Mouse (Mus musculus) left cerebral cortex, adult 2 months (tissue): Measurements from ENCODE around the gene Wdr63. TPM values are rescaled to one million over a fixed set of nuclear protein-coding genes. Genes with fewer than 3 reads are reported as not detected.

Source experiments
- DNase-seq, 2 experiments: peaks; one replicate each; pipeline ENCODE4 v3.0.0; 2021 to 2022; ENCODE audit warnings: low spot score in 2 of 2, mixed read lengths in 1 of 2; ENCODE audit errors: extremely low spot score in 1 of 2
- H3K27ac ChIP-seq: fragments of 200-600 bp; 2 replicates; pipeline ENCODE4 v1.8.1; 2022
- H3K4me3 ChIP-seq: fragments of 200-600 bp; 2 replicates; pipeline ENCODE4 v1.8.1; 2022
- CTCF ChIP-seq: fragments of 200-600 bp; IDR thresholded peaks from 2 replicates; pipeline ENCODE4 v1.8.1; 2022; ENCODE audit warnings: antibody characterized with exemption, mild to moderate bottlenecking, moderate library complexity
- intact Hi-C: fragments of 180-260 bp; cut with DNase I; formaldehyde crosslinking; loops from one replicate; pipeline ENCODE4 v1.15.1; 2025
- total RNA-seq, 2 experiments: library from RNA; stranded (reverse); gene quantifications; 2 replicates each; pipeline ENCODE4 v1.2.3; 2021

Gene Wdr63
- total RNA-seq, 2 experiments from 2014 or later = 0.21 to 0.25 TPM

DNA sequence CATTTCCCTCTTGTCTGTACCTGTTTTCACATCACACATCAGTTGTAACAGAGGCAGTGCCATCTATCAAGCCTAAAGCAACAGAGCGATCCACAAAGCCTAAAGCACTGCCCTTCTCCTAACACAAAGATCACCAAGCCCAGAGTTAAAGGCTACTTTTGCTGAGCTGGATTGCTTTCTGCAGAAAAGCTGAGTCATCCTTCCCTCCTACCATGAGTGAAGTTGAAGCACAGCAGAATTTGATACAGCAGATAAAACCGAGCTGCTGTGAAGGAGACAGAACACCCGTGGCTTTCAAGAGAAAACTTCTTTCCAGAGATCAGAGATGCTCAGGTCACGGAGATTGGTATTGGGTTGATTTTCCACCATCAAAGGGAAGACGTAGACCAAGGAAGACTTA lies 38.2 kb upstream of the Wdr63 start:
- no peak overlapping the region for H3K27ac ChIP-seq
- no peak for DNase-seq
- no peak overlapping the region for H3K4me3 ChIP-seq
- intact Hi-C loops = no loop called here
- TF ChIP-seq CTCF = no peak

DNA sequence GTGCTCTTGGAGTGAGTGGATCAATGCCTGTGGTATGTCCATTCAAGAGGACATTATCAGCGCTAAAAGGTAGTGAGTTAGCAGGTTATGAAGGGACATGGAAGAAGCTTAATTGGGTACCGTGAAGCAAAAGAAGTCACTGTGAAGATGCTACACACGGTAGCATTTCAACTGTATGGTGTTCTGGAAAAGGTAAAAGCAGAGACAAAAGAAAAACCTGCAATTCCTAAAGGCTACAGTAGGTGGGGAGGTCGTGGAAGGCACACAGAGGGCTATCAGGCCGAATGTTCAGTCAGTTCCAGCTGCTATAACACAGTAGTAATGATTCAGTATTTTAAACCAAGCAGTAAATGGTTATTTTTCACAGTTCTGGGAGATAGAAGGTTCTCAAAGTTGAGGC lies 37.6 kb upstream of the Wdr63 start:
- H3K4me3 ChIP-seq = no peak overlapping the region
- DNase-seq = no peak
- no peak overlapping the region for H3K27ac ChIP-seq
- intact Hi-C loops = no loop called here
- no peak for TF ChIP-seq CTCF

DNA sequence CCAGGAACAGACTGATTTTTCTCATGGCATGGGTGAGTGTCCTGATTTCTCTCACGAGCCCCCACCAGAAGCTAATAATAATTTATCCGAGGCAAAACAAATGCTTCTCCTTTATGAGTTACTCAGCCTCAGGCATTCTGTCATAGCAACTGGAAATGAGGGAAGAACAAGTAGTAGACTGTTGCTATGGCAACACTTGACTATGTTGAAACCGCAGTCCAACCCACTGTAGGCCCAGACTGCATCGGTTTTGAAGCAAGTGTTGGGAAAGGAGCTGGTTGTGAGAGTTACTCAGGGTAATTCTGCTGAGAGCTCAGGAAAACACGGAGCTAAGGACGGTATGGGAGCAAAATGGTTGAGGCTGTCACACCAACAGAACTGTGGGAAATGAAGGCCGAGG lies 34.6 kb upstream of the Wdr63 start:
- DNase-seq = no peak
- no peak for TF ChIP-seq CTCF
- no peak overlapping the region for H3K4me3 ChIP-seq
- intact Hi-C loops = no loop called here
- H3K27ac ChIP-seq = no peak overlapping the region

DNA sequence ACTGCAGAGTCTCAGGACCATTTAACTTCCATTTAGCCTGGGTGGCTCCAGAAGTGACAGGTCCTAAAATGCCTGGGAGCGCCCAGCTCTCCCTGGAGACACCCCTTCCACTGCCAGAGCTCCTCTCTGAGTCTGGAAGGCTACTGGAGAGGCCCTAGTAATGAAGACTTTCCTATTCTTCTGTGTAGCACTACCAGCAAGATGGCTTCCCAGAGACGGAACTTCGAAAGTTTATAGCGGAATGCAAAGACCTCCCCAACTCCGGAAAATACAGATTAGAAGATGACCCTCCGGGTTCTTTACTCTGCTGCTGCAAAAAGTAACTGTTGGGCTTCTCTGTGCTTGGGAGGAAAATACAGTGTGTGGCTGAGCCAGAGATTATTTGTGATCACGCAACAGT lies 32.3 kb upstream of the Wdr63 start:
- DNase-seq = no peak
- no peak for TF ChIP-seq CTCF
- no peak overlapping the region for H3K27ac ChIP-seq
- no peak overlapping the region for H3K4me3 ChIP-seq
- intact Hi-C loops = no loop called here

DNA sequence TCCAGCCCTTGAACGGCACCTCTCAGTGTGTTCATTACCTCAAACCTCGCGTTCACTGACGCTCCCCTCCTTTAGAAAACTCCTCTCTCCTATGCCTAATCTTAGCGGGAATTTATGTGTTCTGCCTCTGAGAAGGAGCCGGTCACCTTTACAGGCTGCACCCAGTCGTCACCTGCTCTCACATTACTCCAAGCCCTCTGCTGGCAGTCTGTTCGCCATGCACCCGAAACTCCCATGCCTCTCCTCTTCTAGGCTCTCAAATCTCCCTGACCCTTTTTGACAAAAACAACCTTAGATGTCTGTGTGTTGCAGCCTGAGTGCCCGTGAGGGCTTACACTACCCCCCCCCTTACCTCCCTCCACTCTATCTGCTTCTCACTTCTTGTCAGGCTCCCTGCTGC lies 28.5 kb upstream of the Wdr63 start:
- intact Hi-C loops = no loop called here
- TF ChIP-seq CTCF = peak; percentile 7
- H3K27ac ChIP-seq = no peak overlapping the region
- DNase-seq = no peak
- H3K4me3 ChIP-seq = no peak overlapping the region

DNA sequence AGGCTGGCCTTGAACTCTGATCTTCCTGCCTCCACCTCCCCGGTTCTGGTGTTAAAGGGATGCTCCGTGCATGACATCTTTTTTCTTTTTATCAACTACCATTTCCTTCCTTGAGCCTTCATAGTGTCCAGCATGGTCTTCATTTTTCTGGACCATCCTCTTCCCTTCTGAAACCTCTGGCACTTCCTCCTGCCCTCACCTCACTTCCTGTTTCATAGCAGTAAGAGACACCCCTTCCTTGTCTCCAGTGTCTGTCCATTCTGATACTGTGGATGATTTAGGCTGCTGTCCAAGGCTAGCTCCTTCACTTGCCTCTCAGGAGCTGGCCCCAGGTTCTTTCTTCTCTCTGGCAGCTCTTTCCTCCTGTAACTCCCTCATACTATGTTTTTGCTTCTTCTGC lies 27.5 kb upstream of the Wdr63 start:
- H3K4me3 ChIP-seq = no peak overlapping the region
- DNase-seq = no peak
- no peak overlapping the region for H3K27ac ChIP-seq
- no peak for TF ChIP-seq CTCF
- intact Hi-C loops = no loop called here

DNA sequence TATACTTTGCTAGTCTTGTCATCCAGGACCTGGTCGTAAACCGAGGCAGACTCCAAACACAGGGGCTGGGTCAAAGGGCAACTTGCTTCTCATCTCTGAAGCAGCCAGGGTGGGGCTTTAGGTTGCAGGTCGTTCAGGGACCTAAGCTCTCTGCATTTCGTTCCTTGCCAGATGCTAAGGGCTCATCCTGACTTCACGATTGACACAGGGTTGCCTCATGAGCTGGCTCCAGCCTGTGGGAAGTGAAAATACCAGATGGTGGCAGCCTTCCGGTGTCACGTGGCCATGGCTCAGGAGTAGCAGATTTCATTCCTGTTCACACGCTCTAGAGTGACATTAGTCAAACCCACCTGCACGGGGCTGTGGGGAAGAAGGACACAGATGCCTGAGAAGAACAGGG lies 26.9 kb upstream of the Wdr63 start:
- intact Hi-C loops = no loop called here
- no peak overlapping the region for H3K4me3 ChIP-seq
- H3K27ac ChIP-seq = no peak overlapping the region
- DNase-seq = no peak
- TF ChIP-seq CTCF = no peak

DNA sequence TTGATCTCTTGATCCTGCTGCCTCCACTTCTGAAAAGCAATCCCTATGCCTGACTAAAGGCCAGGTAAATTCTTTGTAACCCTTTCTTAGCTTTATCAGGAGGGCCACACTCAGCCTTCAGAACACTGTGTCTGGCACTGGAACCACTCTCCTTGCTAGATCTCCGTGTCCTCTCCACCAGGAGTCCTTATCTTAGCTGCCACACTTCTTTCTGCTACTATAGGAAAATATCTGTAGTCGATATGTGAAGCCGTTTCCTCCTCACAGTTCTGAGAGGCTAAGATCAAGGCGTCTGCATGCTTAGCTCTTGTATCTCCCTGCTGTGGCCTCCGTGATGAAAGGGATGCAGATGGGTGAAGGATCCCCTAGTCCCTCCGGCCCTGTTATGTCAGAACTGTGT lies 19.3 kb upstream of the Wdr63 start:
- intact Hi-C loops = no loop called here
- TF ChIP-seq CTCF = no peak
- no peak overlapping the region for H3K27ac ChIP-seq
- no peak overlapping the region for H3K4me3 ChIP-seq
- DNase-seq = no peak

DNA sequence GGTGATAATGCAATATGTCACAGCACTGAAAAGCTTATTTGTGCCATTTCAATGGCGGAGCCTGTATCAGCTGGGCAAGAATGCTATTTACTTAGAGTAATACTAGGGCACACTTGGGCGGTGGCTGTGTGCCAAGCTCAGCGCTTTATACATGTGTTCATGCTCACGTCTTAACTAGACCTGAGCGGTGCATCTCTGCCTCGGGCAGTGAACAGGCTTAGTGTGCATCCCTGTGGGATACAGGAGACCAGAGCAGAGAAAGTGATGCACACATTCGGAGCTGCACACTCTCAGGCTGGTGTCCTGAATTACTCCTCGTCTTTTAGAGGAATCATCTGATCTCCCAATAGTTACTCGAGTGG lies 15.5 kb upstream of the Wdr63 start:
- Histone ChIP-seq H3K4me3 (no peak overlapping the region), H3K27ac (no peak overlapping the region)
- intact Hi-C loops = no loop called here
- no peak for DNase-seq
- no peak for TF ChIP-seq CTCF

DNA sequence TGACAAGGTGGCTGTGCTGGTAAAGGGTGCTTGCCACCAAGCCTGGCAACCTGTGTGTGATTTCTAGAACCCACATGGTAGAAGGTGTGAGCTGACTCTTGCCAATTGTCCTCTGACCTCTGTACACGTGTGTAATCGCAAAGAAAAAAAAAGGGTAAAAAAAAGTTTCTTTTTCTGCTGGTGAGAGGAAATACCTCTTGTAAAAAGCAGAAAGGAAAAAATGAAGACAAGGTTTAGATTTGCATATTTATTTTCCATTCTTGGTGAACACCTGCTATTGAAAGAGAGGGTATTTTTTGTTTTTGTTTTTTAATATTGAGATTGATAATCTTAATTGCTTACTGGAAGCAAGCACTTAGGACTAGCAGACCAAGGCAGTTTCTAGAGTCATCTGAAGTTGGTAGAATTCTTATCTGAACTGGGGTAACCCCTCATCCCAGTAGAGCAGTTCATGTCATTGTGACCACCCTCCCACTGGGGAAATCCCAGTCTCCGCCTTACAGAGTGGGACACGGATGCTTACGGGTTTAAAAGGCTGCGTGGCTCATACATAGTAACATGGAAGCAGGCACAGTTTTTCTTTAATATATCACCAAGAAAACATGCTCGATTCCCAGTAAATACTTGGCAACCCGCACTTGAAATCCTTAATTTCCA lies 15.0 kb upstream of the Wdr63 start:
- TF ChIP-seq CTCF = no peak
- intact Hi-C loops = no loop called here
- Histone ChIP-seq H3K27ac (no peak overlapping the region), H3K4me3 (no peak overlapping the region)
- no peak for DNase-seq

DNA sequence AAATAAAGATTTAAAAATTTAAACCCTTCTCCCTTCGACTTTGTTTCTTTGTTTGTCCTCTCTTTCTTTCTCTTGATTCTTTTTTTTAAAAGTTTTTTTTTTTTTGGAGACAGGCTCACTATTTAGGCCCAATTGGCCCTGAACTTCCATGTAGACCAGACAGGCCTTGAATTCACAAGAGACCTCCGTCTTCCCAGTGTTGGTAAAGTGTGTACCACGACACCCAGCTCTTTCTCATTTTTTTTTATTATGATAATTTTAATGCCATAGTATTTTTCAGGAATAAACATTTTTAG lies 14.1 kb upstream of the Wdr63 start:
- no peak overlapping the region for H3K27ac ChIP-seq
- no peak for TF ChIP-seq CTCF
- H3K4me3 ChIP-seq = no peak overlapping the region
- no peak for DNase-seq
- intact Hi-C loops = no loop called here

DNA sequence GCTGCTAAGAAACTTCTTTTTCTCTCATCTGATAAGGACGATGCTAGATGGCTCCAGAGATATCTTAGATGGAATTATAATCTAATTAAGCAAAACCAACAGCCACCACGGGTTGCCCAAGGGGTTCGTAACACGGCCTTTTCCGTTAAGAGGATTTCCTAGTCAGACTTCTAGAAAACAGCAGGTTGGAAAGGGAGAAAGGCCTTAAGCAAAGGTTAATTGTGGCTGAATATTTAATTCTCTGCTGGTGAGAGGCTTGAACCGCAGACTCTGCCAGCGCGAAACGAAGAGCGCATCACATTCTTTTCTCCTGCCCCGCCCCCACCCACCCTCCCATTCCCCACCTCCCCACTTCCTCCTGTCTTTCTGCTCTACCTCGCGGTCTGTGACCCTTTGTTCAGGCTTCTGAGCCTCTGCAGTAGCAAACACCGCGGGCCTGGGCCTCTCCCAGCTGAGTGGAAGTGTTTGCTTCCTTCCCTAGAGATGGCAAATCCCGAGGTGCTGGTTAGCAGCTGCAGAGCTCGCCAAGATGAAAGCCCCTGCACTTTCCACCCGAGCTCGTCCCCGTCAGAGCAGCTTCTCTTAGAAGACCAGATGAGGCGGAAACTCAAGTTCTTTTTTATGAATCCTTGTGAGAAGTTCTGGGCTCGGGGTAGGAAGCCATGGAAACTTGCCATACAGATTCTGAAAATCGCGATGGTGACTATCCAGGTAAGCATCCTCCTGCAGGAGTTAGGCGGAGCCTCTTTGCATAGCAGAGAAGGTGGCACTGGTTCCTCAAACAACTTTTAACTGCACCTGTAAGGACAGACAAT lies 13.6 kb upstream of the Wdr63 start:
- intact Hi-C loops = no loop called here
- no peak for TF ChIP-seq CTCF
- no peak overlapping the region for H3K4me3 ChIP-seq

DNA sequence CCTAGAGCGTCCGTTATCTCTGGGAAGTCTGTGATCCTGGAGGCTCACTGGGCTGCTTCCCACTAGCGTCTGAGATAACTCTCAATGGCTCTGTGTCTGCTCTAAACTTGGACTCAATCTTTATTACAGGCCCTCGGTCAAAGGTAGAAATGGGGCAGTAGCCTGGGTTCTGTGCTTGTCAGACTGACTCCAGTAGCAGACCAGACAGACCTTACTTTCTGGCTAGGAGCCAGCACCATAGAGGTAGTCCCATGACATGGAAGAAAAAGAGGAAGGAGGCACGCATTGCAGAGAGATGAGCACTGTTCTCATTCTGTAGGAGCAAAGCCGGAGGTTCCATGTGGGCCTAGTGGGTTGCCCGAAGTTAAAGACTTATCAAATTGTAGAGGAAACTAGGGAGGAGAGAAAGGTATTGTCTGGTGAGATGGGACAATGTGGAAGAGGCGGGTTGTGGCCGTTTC lies 10.1 kb upstream of the Wdr63 start:
- TF ChIP-seq CTCF = no peak
- Histone ChIP-seq H3K4me3 (no peak overlapping the region), H3K27ac (no peak overlapping the region)
- intact Hi-C loops = no loop called here
- no peak for DNase-seq

More for the DNA sequence above, 13.6 kb upstream of the Wdr63 start:
- DNase-seq = no peak
- H3K27ac ChIP-seq = no peak overlapping the region
